Comparison of ENCODE assay signal across 25 mouse cellular contexts in the genomic region with DNA sequence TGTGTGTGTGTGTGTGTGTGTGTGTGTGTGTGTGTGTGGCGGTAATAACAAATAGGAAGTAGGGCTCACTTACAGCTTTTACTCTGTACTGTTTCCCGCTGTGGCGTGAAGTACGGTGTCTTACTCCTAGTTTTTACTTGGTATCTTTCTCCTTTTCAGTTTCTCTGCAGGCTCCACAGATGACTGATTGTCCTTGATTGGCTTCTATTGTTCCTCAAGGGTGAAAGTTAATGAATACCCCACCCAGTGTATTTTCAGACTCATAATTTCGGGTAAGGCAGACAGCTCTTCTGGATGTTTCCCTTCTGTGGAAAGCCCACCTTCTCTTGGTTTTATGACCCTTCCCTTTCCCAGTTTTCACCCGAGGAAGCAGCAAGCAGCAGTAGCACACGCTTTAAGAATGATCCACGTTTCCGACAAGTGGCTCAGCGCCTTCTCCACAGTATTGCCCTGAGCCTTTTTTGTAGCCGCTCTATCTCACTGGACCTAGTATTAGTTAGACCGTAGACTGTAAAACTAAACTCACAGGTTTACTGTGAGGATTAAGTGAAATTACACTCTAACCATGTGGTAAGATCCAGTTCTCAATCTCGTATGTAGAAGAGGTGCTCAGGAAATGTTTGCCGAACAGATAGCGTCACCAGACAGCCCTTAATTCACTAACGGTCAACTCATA. TPM values are rescaled to one million over a fixed set of nuclear protein-coding genes. Genes with fewer than 3 reads are reported as not detected.
"Had no signal": no experiment of that assay in that cellular context is flagged by ENCODE, and none has a peak within 500 bp of the region (broad histone marks: within the 10 kb centered on the region; RNA-seq: fewer than 3 reads in every experiment).

No protein-coding gene starts in this region.

- H3K27ac ChIP-seq: limb, embryonic 12.5 days; limb, embryonic 15.5 days; liver, embryonic 14.5 days; macrophage; midbrain, embryonic 13.5 days; stomach, postnatal 0 days had no signal

- H3K4me3 ChIP-seq: limb, embryonic 12.5 days; limb, embryonic 15.5 days; midbrain, embryonic 13.5 days had no signal

- H3K9ac ChIP-seq: limb, embryonic 12.5 days; limb, embryonic 15.5 days; liver, embryonic 14.5 days; liver, postnatal 0 days; lung, embryonic 14.5 days; midbrain, embryonic 13.5 days had no signal

- H3K27me3 ChIP-seq: limb, embryonic 12.5 days; limb, embryonic 15.5 days; midbrain, embryonic 13.5 days had no signal

- DNase-seq: left cerebral cortex, postnatal 4 days; liver, postnatal 0 days; lung, embryonic 14.5 days; right cerebral cortex, adult 18-20 months; right cerebral cortex, postnatal 14 days; right cerebral cortex, postnatal 4 days; thymus, adult 2 months; thymus, postnatal 14 days; thymus, postnatal 4 days had no signal

- H3K4me2 ChIP-seq: limb, embryonic 12.5 days; limb, embryonic 15.5 days; liver, embryonic 11.5 days; lung, embryonic 14.5 days; midbrain, embryonic 13.5 days had no signal

- H3K36me3 ChIP-seq: limb, embryonic 12.5 days; limb, embryonic 15.5 days; midbrain, embryonic 13.5 days had no signal

- H3K4me1 ChIP-seq: limb, embryonic 12.5 days; limb, embryonic 15.5 days; midbrain, embryonic 13.5 days had no signal

- H3K9me3 ChIP-seq: limb, embryonic 12.5 days; limb, embryonic 15.5 days; midbrain, embryonic 13.5 days had no signal

- ATAC-seq: intestine, postnatal 0 days; liver, postnatal 0 days; lung, postnatal 0 days; midbrain, embryonic 13.5 days had no signal

RNA-seq across cellular contexts. Expression of a gene that starts 29.7 kb away (rescaled TPM):
- total RNA-seq: layer of hippocampus, postnatal 10 days; left cerebral cortex, postnatal 4 days; midbrain, postnatal 0 days had no signal
- polyA plus RNA-seq: intestine, embryonic 14.5 days; lung, embryonic 14.5 days; lung, postnatal 0 days; macrophage; midbrain, embryonic 13.5 days; midbrain, postnatal 0 days; neural tube, embryonic 14.5 days; stomach, embryonic 14.5 days had no signal

RNA-seq across cellular contexts. Expression of a gene that starts 43.4 kb away (rescaled TPM):
- total RNA-seq: left cerebral cortex, postnatal 14 days; midbrain, postnatal 0 days had no signal
- polyA plus RNA-seq: limb, embryonic 12.5 days; midbrain, embryonic 13.5 days; midbrain, postnatal 0 days; neural tube, embryonic 11.5 days had no signal
